Mouse (Mus musculus) hindbrain, postnatal 0 days (tissue): Measurements from ENCODE around the gene Sez6. TPM values are rescaled to one million over a fixed set of nuclear protein-coding genes. Genes with fewer than 3 reads are reported as not detected.

Experiments
- ATAC-seq: fragments of 200-750 bp; cut with Nextera tagmentation; 2 replicates; pipeline ENCODE4 v1.8.0; 2017; ENCODE audit warnings: mild to moderate bottlenecking, moderate TSS enrichment, moderate library complexity
- DNase-seq: peaks from one replicate; pipeline ENCODE4 v3.0.0-alpha.2; 2015; ENCODE audit warnings: low spot score
- H3K27ac ChIP-seq: fragments of 300-500 bp; sonication (generic); 2 replicates; pipeline ENCODE4 v1.5.1; 2014; ENCODE audit warnings: mild to moderate bottlenecking
- H3K27me3 ChIP-seq: fragments of 300-500 bp; sonication (generic); 2 replicates; pipeline ENCODE4 v1.6.1; 2014; ENCODE audit warnings: low read length, mixed read lengths; ENCODE audit not compliant: insufficient read depth
- H3K36me3 ChIP-seq: fragments of 300-500 bp; sonication (generic); 2 replicates; pipeline ENCODE4 v1.6.1; 2014; ENCODE audit warnings: low read length, mixed read lengths; ENCODE audit not compliant: insufficient read depth
- H3K4me1 ChIP-seq: fragments of 300-500 bp; sonication (generic); 2 replicates; pipeline ENCODE4 v1.6.1; 2014; ENCODE audit warnings: antibody characterized with exemption, low read length, mixed read lengths; ENCODE audit not compliant: insufficient read depth
- H3K4me2 ChIP-seq: fragments of 300-500 bp; sonication (generic); 2 replicates; pipeline ENCODE4 v1.6.1; 2014; ENCODE audit warnings: low read depth, mild to moderate bottlenecking, low read length, moderate library complexity, mixed read lengths
- H3K4me3 ChIP-seq: fragments of 300-500 bp; sonication (generic); 2 replicates; pipeline ENCODE4 v1.5.1; 2014; ENCODE audit warnings: low read length
- H3K9ac ChIP-seq: fragments of 300-500 bp; sonication (generic); replicated peaks from 2 replicates; pipeline ENCODE4 v1.6.1; 2014; ENCODE audit warnings: mild to moderate bottlenecking, low read length, moderate library complexity, mixed read lengths
- H3K9me3 ChIP-seq: fragments of 300-500 bp; sonication (generic); 2 replicates; pipeline ENCODE4 v1.6.1; 2016; ENCODE audit warnings: low read length, mixed read lengths
- CTCF ChIP-seq: IDR thresholded peaks from 2 replicates; pipeline ENCODE4 v1.5.1; 2016; ENCODE audit warnings: antibody characterized with exemption, control low read depth, low read depth
- WGBS: fragments of 180-500 bp; shearing (Covaris S2); extraction: QIAGEN DNeasy Blood & Tissue Kit; methylation state at CpG from one replicate; pipeline ENCODE4 v1.1.7; 2014; 5-methylcytosine and 5-hydroxymethylcytosine counted together
- polyA plus RNA-seq: library from polyadenylated mRNA; unstranded; fragments of >200 nt; fragmentation: Nextera tagmentation; extraction: Ambion mirVana; gene quantifications from 2 replicates; pipeline ENCODE4 v1.2.1, GENCODE M21; 2015
- total RNA-seq: library from RNA; depleted of rRNA; stranded (reverse); fragments of >200 nt; gene quantifications from 2 replicates; pipeline ENCODE4 v1.2.3, GENCODE M21; 2014

Sez6 gene
- total and polyA plus RNA-seq, 2 experiments from 2014 or later, result 127 to 177 TPM

DNA sequence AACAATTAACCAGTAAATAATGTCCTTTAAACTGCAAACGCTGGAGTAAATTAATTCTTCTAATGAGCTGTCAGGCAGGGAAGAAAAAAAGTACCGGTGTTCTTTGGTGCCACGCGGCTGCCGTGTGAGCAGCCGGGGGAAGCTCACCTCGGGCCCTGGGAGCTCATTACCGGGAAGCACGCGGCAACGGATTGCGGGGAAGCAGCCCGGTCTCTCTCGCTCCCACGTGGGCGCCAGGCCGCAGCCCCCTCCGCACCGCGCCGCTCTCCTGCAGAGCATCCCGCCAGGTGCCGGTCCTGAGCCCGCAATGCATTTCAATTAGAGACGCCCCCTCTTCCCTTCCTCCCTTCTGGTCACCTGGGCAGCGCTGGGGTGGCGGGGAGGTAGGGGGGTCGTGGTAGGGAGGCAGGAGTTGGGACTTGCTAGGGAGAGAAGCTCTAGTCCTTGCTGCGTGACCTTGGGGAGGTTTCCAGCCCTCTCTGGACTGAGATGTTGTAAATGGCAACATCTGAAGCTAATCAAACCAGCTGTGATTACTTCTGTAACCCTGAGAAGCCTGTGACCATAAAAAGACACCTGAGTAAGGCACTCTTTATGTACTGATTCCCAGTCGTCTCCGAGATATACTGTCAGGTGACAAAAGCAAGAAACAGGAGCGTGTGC, 15.9 kb upstream of the Sez6 start:
- H3K4me3 ChIP-seq, result no peak overlapping the region
- no peaks in the 10 kb centered on the region for H3K36me3 ChIP-seq
- H3K27me3 ChIP-seq, result peaks cover 7% of the 10 kb centered on the region; the same call in 1 of the 2 replicates
- peak overlapping the region; percentile 43; the same call in 1 of the 2 replicates for H3K4me2 ChIP-seq
- no peak for DNase-seq
- no peak for TF ChIP-seq CTCF
- H3K9me3 ChIP-seq, result no peaks in the 10 kb centered on the region
- no peak overlapping the region for H3K27ac ChIP-seq
- peak overlapping the region; percentile 24; the same call in 1 of the 2 replicates for H3K9ac ChIP-seq
- WGBS, result 8% methylated on average over 30 of the region's 32 CpGs
- H3K4me1 ChIP-seq, result no peaks in the 10 kb centered on the region
- ATAC-seq, result no peak

DNA sequence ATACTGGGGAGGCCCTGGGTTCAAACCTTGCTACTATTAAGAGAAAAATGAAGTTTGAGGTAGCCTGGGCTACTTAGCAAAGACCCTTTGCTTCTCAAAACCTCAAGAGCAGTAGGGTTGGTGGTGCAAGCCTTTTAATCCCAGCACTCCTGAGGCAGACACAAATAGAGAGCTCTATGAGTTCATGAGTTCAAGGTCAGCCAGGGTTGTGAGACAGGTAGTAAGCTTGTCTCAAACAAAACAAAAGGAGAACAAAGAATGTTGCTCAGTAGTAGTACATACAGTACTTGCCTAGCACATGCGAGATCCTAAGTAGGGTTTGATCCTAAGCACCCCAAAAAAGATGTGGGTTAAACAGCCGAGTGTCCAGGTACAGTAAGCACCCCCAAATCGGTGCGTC, 13.9 kb upstream of the Sez6 start:
- H3K36me3 ChIP-seq, result no peaks in the 10 kb centered on the region
- DNase-seq (no peak), ATAC-seq (no peak)
- no peaks in the 10 kb centered on the region for H3K9me3 ChIP-seq
- no peak overlapping the region for H3K4me2 ChIP-seq
- H3K27ac ChIP-seq, result no peak overlapping the region
- no peak for TF ChIP-seq CTCF
- 86% methylated on average over 4 of the region's 4 CpGs for WGBS
- H3K4me3 ChIP-seq, result no peak overlapping the region
- H3K4me1 ChIP-seq, result no peaks in the 10 kb centered on the region
- peaks cover 7% of the 10 kb centered on the region; the same call in 1 of the 2 replicates for H3K27me3 ChIP-seq
- no peak overlapping the region for H3K9ac ChIP-seq

DNA sequence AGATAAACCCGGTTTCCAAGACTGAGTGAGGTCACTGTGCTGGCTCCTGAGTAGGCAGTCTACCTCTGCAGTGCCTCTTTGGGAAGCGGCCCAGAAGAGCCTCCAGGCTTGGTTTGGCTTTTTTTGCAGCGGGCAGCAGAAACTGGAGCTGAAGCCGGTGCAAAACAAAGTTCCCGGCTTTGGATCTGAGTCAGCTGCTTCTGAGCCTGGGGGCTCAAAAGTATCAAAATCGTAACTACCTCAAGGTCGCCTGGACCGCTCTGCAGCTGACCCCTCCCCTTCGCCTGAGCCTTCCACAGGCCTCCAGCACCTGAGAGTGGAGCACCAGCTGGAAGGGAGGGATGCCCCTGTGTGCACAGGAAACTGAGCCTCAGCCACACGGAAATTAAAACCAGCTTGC, 13.4 kb upstream of the Sez6 start:
- H3K4me2 ChIP-seq, result no peak overlapping the region
- H3K27ac ChIP-seq, result no peak overlapping the region
- no peaks in the 10 kb centered on the region for H3K36me3 ChIP-seq
- no peak overlapping the region for H3K4me3 ChIP-seq
- no peaks in the 10 kb centered on the region for H3K9me3 ChIP-seq
- no peak for DNase-seq
- H3K27me3 ChIP-seq, result peaks cover 7% of the 10 kb centered on the region; the same call in 1 of the 2 replicates
- whole genome bisulfite sequencing, result 50% methylated on average over 10 of the region's 10 CpGs
- ATAC-seq, result no peak
- no peaks in the 10 kb centered on the region for H3K4me1 ChIP-seq
- no peak for TF ChIP-seq CTCF
- H3K9ac ChIP-seq, result no peak overlapping the region

DNA sequence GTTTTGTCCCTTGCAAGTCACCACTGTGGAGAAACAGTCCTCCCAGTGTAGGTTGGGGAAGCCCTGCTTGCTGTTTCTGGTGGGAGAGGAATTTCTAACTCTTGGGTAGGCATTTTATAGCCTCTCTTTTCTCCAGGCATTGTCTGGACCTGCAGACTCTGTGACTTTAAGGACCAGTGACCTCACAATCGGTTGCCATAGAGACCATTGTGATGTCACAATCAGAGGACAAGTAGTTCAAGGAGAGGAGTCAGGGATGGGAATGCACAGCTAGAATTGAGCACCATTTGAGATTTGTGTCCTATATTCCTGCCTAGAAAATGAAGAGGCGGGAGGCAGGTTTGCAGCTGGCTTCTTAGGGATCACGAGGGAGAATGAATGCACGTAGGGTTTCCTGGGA, 7.3 kb upstream of the Sez6 start:
- H3K27ac ChIP-seq, result no peak overlapping the region
- H3K36me3 ChIP-seq, result no peaks in the 10 kb centered on the region
- TF ChIP-seq CTCF, result no peak
- no peaks in the 10 kb centered on the region for H3K9me3 ChIP-seq
- no peak overlapping the region for H3K9ac ChIP-seq
- ATAC-seq, result no peak
- no peak overlapping the region for H3K4me3 ChIP-seq
- peaks cover 15% of the 10 kb centered on the region for H3K4me1 ChIP-seq
- peak; percentile 49 for DNase-seq
- H3K4me2 ChIP-seq, result no peak overlapping the region
- no peaks in the 10 kb centered on the region for H3K27me3 ChIP-seq
- WGBS, result 49% methylated on average over 4 of the region's 4 CpGs

DNA sequence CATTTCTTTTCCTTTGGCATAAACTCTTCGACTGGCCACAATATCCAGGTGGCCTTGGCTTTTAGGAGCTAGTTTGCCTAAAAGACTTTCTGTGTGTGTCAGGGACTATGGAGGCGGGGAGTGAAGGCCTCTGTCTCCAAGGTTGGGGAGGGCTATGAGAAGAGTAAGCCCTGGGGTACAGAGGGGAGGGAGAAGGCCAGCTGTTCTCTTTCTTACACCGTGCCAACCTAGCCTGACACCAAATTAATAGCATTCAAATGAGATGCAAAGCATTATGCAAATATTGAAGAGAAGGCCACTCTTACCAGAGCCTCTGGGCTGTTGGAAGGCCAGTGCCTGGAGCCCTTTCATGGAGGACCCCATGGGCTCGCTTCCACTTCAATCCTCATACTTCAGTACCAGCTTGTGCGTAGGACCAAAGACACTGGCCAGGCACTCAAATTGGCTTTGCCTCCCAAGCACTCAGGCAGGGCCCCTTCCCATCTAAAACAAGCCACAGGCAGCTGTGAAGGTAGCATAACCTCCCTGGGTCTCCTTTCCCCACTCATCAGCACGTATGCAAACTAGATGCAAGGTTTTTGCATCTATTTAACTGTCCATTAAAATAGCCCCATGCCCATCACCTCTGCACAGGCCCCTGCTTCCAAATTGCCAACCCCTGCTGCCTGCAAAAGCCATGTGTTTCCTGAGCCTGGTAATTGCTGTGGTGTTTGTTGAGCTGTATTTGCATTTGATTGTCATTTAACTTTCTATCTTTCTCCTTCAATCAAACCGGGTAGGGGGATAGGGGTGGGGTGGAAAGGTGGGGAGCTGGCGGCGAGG, 4.6 kb upstream of the Sez6 start:
- peak; percentile 59; the same call in 1 of the 2 replicates for ATAC-seq
- H3K9me3 ChIP-seq, result no peaks in the 10 kb centered on the region
- H3K4me3 ChIP-seq, result no peak overlapping the region
- H3K4me1 ChIP-seq, result peaks cover 15% of the 10 kb centered on the region
- no peak overlapping the region for H3K4me2 ChIP-seq
- 33% methylated on average over 9 of the region's 9 CpGs for WGBS
- no peak for TF ChIP-seq CTCF
- no peaks in the 10 kb centered on the region for H3K27me3 ChIP-seq
- H3K27ac ChIP-seq, result peak overlapping the region; percentile 51; the same call in 1 of the 2 replicates
- peak; percentile 63 for DNase-seq
- no peak overlapping the region for H3K9ac ChIP-seq
- H3K36me3 ChIP-seq, result no peaks in the 10 kb centered on the region

DNA sequence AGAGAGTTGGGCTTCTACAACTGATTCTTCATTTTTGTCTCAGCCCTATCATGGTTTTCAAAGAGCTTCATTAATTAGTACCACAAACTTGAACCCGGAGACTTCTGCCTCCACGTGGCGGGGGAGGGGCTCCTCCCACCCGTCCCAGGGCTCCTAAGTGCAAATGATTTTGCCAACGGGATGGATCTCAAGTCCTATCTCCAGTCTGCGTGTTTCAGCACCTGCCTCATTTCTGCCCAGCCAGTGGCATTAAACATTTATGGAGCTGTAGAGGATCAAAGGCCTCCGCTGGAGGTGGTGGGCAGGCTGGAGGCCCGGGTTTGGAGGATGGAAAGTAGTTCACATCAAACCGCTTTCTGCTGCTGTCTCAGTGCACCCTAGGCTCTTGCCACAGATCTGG, 3.9 kb upstream of the Sez6 start:
- Histone ChIP-seq H3K4me1 (peaks cover 15% of the 10 kb centered on the region), H3K27ac (no peak overlapping the region; the same call in 1 of the 2 replicates), H3K27me3 (no peaks in the 10 kb centered on the region), H3K9me3 (no peaks in the 10 kb centered on the region), H3K4me3 (no peak overlapping the region), H3K4me2 (no peak overlapping the region), H3K9ac (no peak overlapping the region), H3K36me3 (no peaks in the 10 kb centered on the region)
- DNase-seq, result no peak
- 27% methylated on average over 9 of the region's 9 CpGs for WGBS
- TF ChIP-seq CTCF, result no peak
- ATAC-seq, result no peak
